Mouse (Mus musculus): Measurements from ENCODE around the gene Mrpl54.
"Not testable (repeated sequence)": the region's sequence is repeated elsewhere in the genome, so short reads cannot be mapped to it uniquely, and the experiment has no call there.

Mrpl54 gene

DNA sequence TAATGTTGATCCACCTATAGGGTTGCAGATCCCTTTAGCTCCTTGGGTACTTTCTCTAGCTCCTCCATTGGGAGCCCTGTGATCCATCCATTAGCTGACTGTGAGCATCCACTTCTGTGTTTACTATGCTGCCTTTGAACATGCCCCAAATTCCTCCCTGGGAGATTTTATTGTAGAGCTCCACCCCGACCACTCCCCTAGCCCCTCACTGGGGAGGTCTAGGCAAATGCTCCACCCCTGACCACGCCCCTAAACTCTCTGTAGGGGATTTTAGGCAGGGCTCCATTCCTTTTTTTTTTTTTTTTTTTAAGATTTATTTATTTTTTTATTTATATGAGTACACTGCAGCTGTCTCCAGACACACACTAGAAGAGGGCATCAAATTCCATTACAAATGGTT, 43.0 kb downstream of the Mrpl54 start:
- DNase-seq: not testable (repeated sequence)

DNA sequence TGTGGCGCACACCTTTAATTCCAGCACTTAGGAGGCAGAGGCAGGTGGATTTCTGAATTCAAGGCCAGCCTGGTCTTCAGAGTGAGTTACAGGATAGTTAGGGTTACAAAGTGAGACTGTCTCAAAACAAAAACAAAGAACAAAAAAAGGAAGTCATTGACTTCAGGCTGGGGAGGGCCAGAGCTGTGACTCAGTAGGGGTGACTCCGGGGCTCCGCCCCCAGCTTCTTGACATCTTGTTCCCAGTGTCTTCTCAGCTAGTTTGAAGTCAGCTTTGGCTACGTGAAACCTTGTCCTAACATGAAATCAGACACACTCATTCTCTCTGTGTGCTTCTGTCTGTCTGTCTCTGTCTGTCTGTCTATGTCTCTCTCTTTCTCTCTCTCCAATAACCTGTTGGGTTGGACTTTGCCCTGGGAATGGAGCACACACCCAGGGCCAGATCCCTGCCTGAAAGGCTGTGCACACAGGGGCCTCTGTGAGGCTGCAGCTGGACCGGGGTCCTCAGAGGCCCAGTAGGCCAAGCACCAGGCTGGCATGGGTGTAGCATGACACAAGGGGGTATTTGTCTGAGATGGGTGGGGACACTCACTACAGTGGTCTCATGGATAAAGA, 45.2 kb downstream of the Mrpl54 start:
- no peak for DNase-seq

DNA sequence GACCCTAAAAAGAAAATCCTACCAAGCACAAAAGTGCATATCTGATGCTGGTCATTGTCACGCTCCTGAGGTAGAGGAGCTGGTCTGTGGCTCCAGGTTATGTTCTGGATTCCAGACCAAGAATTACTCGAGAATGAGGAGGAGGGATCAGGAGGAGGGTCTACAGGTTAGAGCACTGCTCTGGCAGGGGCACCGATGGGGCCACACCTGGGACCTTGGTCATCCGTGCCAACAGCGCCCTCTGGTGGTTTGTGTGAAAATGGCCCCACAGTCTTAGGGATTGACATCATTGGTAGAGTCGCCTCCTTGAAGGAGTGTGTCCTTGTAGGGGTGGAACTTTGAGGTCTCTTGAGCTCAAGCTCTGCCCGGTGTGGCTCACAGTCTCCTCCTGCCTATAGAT, 48.8 kb downstream of the Mrpl54 start:
- DNase-seq: peak; percentile 66

DNA sequence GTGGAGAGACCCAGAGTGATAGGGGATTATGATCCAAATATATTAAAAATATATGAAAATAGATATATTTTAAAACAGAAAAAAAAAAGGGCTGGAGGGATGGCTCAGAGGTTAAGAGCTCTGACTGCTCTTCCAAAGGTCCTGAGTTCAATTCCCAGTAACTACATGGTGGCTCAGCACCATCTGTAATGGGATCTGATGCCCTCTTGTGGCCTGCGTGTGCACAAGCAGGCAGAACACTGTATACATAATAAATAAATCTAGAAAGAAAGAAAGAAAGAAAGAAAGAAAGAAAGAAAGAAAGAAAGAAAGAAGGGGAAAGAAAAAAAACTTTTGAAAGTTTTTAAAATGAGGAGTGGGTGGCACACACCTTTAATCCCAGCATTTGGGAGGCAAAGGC, 49.5 kb downstream of the Mrpl54 start:
- not testable (repeated sequence) for DNase-seq

DNA sequence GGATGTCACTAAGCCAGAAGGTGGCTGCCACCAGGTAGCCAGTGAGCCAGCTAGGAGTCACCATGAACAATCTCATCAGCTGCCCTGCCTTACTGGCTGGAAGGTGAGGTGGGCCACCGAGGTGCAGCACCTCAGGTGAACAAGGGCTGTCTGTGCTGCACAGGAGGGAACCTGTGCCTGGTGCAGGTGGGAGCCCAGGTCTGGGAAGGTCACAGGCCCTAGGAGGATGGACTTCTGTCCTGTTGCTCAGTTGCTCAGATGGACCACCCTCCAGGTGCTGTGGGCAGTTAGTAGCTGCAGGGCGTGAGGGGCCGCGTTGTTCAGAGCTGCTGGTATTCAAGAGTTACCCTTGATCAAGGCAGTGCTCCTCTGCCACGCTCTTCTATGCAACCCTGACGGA, 49.9 kb downstream of the Mrpl54 start:
- DNase-seq: no peak

DNA sequence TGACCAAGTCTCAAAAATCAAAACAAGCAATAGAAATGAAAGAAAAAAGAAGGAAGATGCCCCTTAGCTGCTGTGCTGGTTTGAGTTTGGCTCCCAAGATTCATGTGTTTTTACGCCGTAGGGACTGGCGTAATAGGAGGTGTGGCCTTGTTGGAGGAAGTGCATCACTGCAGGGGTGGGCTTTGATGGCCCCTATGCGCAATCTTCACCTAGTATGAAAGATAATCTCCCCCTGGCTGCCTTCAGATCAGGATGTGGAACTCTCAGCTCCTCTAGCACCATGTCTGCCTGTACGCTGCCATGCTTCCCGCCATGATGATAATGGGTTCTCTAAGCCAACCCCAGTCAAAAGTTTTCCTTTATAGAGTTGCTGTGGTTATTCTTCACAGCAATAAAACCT, 50.5 kb downstream of the Mrpl54 start:
- DNase-seq: no peak
